Mouse (Mus musculus): Measurements from ENCODE around the gene Rgcc. TPM values are rescaled to one million over a fixed set of nuclear protein-coding genes. Genes with fewer than 3 reads are reported as not detected.

Gene Rgcc
- total RNA-seq, 2 experiments from 2014 or later = 175 to 211 TPM

DNA sequence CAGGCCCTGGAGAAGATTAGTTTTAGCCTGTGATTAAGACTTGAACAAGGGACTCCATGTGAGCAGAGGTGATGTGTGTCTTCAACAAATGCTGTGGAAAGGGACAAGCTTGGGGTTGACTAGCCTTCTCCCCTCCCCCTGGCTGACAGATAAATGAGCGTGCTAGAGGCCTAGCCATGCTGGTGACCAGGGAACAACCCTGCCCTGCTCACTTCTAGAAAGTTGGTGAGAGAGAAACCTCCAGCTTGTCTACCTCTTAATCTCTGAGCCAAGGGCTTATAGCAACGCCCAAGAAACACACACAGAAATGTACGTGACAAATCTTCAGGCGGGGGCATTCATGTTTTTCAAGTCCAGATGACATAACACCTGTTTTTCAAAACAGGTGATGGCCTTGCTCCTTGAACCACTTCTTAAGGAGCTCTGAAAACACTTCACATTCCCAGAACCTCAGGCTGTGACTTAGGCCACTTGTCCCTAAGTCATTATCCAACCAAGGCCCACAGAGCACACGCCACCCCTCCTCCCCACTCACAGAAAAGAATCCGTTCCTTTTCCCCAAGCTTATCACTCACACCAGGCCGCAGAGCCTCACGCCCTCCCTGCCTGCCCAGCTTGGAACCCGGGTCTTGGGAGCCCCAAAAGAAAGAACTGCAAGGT is 19.4 kb downstream of the Rgcc start:
- no peak for ATAC-seq (replicated peaks; ENCODE audit: low FRiP score, poor library complexity, severe bottlenecking)

DNA sequence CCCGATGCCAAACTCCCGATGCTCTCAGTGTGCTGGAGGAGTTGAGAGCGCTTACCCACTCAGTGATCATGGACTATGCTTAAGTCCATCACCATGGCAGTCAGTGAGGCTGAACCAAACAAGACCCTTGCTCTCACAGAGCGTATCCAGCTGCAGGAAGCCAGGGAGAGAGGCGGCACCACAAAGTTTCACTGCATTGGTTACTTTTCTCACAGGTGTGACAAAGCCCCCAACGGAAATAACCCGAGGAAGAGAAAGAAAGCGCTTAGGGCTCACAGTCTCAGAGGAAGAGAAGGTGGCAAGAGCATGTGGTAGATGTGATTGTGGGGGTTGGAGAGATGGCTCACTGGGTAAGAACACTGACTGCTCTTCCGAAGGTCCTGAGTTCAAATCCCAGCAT is 21.0 kb downstream of the Rgcc start:
- no peak for ATAC-seq (replicated peaks; ENCODE audit: low FRiP score, poor library complexity, severe bottlenecking)

DNA sequence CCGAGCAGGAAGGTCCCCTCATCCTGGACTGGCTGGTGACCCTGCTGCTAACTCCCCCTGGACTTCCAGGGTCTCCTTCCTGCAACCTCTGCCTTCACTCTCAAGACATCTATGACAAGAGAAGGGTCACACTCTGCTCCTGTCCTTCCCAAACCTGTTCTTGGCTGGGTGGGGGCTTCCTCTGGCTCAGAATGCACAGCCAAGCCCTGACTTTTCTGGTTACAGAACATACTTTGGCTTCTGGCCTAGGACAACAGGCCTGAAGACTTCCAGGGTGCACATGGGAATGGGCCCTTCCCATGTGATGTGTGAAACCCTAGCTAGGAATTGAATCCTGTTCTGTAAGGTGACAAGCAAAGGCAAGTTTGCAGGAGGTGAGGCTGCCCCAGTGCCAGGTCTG is 22.0 kb downstream of the Rgcc start:
- ATAC-seq (replicated peaks; ENCODE audit: low FRiP score, poor library complexity, severe bottlenecking) = no peak

DNA sequence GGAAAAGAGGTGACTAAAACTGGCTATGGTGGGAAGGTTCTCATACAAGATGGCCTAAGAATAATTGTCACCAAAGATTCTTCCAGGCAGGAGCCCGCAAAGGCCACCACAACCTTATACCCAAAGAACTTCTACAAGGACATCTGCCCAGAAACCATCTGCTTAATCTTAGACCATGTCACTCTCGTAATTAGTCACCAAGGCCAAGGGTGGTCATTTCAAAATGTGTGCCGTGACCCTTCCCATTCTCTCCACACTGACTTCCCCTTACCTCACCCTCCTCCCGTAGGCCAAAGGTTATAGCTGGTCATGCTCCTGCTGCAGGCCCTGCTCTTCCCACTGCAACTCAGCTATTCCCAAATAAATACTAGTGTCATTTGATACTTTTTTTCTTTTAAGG is 22.5 kb downstream of the Rgcc start:
- no peak for ATAC-seq (replicated peaks; ENCODE audit: low FRiP score, poor library complexity, severe bottlenecking)

DNA sequence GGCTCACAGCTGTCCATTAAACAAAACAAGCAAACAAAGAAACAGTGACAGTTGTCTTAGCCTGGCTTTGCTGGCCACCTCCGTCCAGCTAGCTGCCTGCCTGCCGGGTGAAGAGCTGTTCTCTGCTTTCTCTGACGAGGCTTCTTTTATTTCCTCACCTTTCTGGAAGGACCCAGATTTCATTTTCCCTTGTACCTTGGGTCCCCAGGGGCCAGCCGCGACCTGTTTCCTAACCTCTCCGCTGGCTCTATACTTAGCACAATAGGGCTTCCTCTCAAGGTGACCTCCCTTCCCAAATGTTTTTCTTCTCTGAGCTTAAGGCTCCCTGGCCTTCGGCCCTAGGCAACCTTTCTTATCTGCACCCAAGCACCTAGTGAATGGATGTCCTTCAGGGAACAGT is 23.5 kb downstream of the Rgcc start:
- no peak for ATAC-seq (replicated peaks; ENCODE audit: low FRiP score, poor library complexity, severe bottlenecking)

DNA sequence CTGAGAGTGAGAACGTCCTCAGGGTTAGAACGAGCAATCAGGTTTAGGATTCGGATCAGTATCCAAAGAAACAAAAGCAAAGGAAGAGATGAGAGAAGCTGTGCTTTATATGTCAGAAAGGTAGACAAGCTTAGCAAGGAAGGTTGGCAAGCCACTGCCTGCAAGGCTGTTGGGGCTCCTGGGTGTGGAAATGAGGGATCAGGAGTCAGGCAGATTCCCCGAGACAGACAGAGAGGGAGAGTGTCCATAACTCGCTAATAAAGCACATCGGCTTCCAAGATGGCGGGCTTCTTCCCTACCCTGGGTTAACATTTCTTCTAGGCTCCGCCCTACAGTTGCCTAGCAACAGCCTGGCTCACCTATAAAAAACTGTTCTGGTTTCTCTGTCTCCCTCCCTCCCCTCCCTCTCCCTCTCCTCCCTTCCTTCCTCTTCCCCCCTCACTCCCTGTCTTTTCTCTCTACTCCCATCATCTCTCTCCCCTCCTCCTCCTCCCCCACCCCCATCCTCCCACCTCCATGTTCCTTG is 25.5 kb downstream of the Rgcc start:
- ATAC-seq (replicated peaks; ENCODE audit: low FRiP score, poor library complexity, severe bottlenecking) = no peak

DNA sequence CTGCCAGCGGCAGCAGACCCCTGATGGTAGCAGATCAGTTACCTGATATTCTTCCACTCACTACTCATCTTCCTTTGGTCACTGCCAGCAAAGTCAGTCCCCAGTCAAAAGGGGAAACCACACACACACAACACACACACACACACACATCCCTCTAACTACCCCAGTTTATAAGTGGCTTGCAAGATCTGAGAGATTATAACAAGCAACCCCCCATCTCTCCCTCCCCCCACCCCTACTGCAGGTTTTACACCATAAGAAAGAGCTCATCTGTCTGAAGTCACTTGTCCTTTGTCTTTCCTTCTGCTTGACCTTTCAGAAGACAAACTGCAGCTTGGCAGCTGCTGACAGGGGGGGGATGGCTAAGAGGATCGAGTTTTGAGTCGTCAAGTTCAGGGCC is 26.0 kb downstream of the Rgcc start:
- ATAC-seq (replicated peaks; ENCODE audit: low FRiP score, poor library complexity, severe bottlenecking) = no peak

DNA sequence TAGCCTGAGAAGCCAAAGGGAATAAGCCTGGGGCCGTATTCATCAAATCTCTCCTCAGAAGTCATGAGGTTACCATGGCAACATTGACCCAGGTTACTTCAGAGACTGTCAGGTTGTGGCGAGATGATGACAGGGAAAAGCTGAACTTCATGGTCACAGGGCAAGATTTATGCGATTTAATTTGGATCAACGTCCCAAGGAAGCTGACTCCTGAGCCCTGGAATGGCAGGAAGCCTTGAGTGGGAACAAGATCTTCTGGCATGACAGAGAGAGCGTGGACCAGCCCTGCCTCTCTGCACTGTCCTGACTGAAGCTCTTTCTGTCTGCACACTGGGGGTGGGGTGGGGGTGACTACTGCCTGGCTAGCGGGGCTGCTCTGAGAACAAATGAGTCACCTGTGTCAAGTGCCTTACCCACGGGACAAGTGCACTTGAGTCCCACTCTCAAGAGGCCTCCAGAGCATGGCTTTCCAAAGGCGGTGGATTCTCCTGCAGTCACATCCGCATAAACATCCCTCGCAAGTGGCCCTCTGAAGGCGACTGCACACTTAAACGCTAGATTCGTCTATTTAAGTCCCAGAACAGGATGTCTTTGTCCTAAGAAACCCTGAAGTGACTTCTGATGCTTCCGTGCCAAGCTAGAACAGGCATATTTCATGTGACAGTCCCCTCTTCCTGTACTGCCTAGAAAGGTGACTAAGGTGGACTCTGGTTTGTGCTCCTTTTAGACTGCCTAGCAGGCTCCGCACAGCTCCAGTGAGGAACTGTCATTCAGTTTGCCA is 27.6 kb downstream of the Rgcc start:
- no peak for ATAC-seq (replicated peaks; ENCODE audit: low FRiP score, poor library complexity, severe bottlenecking)

DNA sequence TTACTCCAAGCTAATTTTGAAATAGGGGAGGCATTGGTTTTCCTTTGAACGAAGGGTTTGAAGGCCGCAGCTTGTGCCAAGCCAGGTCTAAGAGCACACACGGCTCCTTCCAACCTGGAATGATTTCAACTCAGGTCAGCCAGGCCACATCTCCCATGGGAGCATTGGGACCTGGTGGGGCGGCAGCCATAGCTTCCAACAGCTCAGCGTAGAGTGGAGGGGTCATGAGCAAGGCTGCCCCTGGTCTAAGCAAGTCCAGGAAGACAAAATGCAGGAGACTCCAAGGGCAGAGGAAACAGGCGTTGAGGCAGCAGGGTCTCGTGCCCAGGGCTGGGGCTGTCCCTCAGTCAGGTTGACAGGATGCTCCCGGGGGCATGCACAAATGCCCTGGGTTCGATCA is 28.5 kb downstream of the Rgcc start:
- ATAC-seq (replicated peaks; ENCODE audit: low FRiP score, poor library complexity, severe bottlenecking) = no peak

DNA sequence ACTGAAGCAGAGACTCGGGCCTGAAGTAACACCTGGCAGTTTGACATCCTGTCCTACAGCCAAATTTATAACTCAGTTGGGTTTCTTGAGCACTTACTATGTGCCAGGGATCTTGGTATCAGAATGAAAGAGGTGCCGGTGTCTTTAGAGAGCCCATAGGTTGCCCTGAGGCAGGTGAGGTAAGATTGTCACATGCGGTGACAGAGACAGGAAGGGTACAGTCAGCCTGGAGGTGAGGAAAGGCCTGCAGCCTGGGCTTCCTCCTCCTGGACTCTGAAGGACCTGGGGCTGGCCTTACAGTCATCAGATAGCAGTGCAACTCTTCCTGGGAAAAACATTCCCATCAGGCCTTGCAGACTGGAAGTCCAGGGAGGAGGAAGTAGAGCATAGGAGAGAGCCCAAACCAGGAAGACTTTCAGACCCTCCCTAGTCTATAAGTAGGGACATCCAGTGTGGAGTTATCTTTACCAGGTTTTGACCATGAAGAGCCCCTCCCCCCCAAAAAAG is 29.2 kb downstream of the Rgcc start:
- ATAC-seq (replicated peaks; ENCODE audit: low FRiP score, poor library complexity, severe bottlenecking) = no peak

DNA sequence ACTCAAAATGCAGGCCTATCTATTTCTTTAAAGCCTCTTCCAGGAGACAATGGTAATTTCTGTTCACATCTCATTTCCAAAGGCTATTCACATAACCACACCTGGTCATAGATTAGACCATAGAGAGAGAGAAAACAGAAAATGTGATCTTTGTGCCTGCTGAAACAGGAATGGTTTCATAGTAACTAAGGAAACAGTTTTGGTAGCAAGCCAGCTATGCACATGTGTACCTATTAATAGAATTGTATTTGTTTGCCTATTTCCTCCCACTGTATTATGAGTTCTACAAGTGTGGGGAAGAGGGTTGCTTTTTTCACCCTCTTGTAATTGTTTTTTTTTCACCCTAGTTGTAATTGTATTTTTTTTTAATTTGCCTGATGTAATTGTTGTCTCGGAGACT is 31.9 kb downstream of the Rgcc start:
- ATAC-seq (replicated peaks; ENCODE audit: low FRiP score, poor library complexity, severe bottlenecking) = no peak

DNA sequence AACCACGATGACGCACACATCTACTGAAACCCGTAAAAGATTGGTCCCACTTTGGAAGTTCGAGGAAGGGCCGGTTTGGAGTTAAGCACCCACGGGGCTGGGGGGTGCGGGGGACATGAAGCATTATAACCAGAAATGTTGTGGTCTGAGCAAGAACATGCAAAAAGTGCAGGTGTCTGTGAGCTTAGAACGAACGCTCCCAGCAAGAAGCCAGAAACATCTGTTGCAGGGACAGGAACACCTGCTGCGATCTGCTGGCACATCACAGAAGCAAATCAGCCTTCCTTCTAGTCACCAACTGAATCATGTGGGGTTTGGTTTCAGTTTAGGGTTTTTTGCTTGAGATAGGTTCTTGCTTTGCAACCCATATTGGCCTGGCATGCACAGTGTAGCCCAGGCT is 33.6 kb downstream of the Rgcc start:
- ATAC-seq (replicated peaks; ENCODE audit: low FRiP score, poor library complexity, severe bottlenecking) = no peak

DNA sequence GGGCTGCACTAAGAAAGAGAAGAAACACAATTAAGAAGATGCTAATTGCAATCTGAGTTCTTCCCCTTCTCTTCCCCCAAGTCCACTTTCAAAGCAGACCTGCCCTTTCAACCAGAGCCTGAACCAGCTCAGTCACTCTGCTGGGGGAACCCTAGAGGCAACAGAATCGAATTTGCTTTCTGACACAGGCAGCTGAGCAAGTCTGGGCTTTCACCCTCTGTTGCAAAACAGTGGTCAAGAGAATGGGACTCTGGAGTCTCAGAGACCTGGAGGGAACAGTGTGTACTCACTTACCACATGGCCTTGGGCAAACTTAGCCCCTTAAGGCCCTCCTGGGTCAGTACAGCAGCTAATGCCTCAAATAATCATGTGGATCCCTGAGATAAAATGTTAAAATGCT is 34.1 kb downstream of the Rgcc start:
- no peak for ATAC-seq (replicated peaks; ENCODE audit: low FRiP score, poor library complexity, severe bottlenecking)

DNA sequence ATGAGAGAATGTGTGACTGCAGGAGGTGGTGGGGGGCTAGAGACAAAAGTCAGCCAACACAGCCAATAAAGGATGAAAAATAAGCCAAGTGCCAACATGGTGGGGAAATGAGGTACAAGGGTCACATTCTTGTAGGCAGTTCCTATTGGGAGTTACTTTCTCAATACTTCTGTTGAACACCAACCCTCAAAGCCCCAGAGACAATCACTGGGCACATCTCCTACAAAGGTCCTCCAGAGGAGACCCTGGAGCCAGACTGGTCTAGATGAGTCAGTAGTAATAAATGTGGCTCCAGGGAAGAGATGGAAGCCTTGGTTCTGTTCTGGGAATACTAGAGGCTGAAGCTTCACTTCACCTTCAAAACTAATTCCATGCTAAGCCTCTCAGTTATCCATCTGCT is 35.0 kb downstream of the Rgcc start:
- ATAC-seq (replicated peaks; ENCODE audit: low FRiP score, poor library complexity, severe bottlenecking) = no peak

DNA sequence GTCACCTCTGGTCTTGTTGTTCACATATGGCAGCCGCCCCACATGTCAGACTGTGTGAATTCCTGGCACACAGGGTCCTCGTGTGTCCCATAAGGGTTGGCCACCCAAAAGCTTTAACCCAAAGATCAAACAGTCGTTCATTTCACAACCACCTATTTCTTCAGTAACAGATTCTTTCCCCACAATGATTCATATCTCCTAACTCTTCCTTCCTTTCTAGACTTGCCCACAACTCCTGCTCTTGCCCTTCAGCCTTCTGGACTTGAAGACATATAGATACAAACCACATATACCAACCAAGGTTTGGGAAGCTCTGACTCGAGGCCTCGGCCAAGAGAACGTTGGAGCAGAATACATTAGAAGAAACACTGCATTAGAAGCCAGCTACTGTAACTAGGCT is 35.7 kb downstream of the Rgcc start:
- ATAC-seq (replicated peaks; ENCODE audit: low FRiP score, poor library complexity, severe bottlenecking) = no peak

DNA sequence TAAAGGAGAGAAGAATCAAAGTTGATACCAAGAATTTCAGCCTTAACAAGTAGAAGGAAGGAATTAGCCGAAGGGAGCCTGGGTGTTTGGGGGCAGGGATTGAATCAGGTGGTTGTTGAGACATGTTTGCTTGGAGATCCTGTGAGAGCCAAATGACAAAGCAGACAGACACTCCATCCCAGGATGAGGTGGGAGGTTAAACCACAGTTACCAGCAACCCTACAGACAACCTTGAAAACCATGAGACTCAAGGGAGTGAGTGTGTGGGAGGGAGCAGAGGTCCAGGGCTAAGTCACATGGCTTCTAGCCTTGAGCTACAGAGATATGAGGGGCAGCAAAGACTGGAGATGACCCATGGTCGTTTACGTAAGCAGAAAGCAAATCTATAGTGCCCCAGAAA is 38.1 kb downstream of the Rgcc start:
- ATAC-seq (replicated peaks; ENCODE audit: low FRiP score, poor library complexity, severe bottlenecking) = no peak

DNA sequence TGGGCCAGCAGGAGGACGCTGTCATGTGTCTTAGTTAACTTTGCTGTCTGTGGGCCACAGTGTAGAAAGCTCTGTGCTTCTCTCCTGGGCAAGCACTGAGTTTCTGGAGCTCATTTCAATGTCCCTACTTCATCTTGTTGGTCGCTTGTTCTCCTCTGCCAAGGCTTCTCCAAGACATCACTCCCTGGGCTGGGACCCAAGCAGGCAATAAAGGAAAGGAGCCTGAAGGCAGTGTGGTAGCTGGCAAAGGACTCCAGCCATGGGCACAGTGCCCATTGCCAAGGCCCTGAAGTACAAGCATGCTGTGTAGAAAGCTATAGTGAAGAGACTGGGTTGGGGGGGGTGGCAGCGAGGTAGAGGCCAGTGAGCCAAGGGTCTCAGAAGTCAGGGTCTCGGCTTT is 38.8 kb downstream of the Rgcc start:
- no peak for ATAC-seq (replicated peaks; ENCODE audit: low FRiP score, poor library complexity, severe bottlenecking)

DNA sequence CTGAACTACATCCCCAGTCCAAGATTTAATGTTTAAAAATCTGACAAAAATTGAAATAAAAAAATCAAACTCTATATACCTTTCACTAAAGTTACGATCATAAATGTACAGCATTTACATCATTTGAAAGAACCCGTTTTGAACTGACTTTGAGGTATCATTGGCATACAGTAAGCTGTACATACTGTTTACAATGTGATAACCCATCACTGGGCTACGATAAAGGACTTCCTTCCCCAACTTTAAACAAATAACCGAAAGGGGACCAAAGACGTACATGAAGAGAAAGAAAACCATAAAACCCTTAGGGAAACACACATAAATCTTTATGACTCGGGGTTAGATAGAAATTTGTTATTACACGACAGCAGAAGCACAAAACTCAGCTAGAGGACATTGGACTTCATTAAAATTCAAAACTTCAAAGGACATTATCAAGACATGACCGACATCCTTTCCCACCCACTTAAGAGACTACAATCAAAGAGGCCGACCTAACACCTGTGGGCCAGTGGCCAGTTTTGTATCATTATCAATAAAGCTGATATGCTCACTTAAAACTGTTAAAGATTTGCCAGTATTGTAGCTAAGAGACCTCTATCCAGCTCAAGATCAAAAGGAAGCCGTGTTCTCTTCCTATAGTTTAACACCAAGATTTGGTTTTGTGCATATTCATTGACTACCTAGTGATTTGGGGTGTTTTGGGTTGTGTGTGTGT is 42.2 kb downstream of the Rgcc start:
- no peak for ATAC-seq (replicated peaks; ENCODE audit: low FRiP score, poor library complexity, severe bottlenecking)

DNA sequence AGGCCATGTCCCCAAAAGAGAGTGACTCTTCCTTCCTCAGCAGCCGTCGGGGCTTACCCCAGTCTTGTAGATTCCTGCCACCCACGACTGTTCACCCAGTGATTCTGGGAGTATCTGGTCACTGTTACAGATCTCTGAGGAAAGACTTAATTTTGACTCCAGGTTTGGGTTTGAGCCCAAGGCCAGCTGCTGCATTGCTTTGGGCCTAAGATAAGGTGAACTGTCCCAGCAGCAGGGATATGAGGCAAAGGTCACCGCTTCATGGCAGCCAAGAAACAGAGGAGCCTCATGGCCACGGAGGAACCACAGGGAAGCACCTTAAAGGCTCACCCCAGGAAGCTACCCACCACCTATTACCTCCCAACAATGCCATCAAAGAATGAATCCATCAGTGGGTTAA is 44.8 kb downstream of the Rgcc start:
- no peak for ATAC-seq (replicated peaks; ENCODE audit: low FRiP score, poor library complexity, severe bottlenecking)

DNA sequence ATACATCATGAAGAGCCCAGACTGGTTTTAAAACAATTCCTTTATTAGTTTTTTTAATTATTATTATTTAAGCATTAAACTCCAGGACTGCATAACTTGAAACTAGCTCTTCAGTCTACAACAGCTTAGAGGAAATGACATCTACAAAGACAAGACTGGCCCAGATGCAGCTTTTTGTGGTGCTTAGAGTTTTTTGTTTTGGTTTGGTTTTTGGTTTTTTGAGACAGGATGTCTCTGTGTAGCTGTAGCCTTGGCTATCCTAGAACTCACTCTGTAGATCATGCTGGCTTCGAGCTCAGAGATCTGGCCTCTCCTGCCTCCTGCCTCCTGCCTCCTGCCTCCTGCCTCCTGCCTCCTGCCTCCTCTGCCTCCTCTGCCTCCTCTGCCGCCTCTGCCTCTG is 45.7 kb downstream of the Rgcc start:
- no peak for ATAC-seq (replicated peaks; ENCODE audit: low FRiP score, poor library complexity, severe bottlenecking)
